Mouse (Mus musculus) urinary bladder, adult 2 months (tissue): ENCODE measurements around the gene Akt1. TPM values are rescaled to one million over a fixed set of nuclear protein-coding genes. Genes with fewer than 3 reads are reported as not detected.

Source experiments
- DNase-seq: peaks from one replicate; pipeline ENCODE4 v3.0.0; 2022; ENCODE audit warnings: low spot score
- polyA plus RNA-seq: library from polyadenylated mRNA; depleted of rRNA; stranded (reverse); fragments of >200 nt; gene quantifications from 2 replicates; pipeline ENCODE4 v1.2.3, GENCODE M21; 2012; rRNA removed

Gene Akt1
- 149 and 150 TPM in 2 replicates for polyA plus RNA-seq

GRCm38 (mm10) chr12:112674132-112675011 lies at the start of gene Akt1:
Akt1 (minus strand) TSS chr12:112674884.
- DNase-seq, result peak; percentile 74

- no peak for DNase-seq
Observed at GRCm38 (mm10) chr12:112724077-112724805, 49.6 kb upstream of the Akt1 start.

GRCm38 (mm10) chr12:112723445-112723844 lies 48.8 kb upstream of the Akt1 start:
- no peak for DNase-seq

- DNase-seq, result no peak
Observed at GRCm38 (mm10) chr12:112723028-112723330, 48.3 kb upstream of the Akt1 start.

GRCm38 (mm10) chr12:112722240-112723027 lies 47.8 kb upstream of the Akt1 start:
- peak; percentile 75 for DNase-seq

- peak; percentile 72 for DNase-seq
Observed at GRCm38 (mm10) chr12:112721424-112722239, 46.9 kb upstream of the Akt1 start.

- no peak for DNase-seq
Observed at GRCm38 (mm10) chr12:112720890-112721423, 46.3 kb upstream of the Akt1 start.

- DNase-seq, result no peak
Observed at GRCm38 (mm10) chr12:112720216-112720615, 45.5 kb upstream of the Akt1 start, which contains the start of gene Cep170b. Cep170b (plus strand) TSS chr12:112720455.

- DNase-seq, result no peak
Observed at GRCm38 (mm10) chr12:112718995-112719394, 44.3 kb upstream of the Akt1 start.

GRCm38 (mm10) chr12:112717140-112717539 lies 42.5 kb upstream of the Akt1 start:
- DNase-seq, result no peak

- DNase-seq, result no peak
Observed at GRCm38 (mm10) chr12:112713984-112714383, 39.3 kb upstream of the Akt1 start.

GRCm38 (mm10) chr12:112707573-112707869 lies 32.8 kb upstream of the Akt1 start:
- DNase-seq, result no peak

GRCm38 (mm10) chr12:112706704-112707572 lies 32.3 kb upstream of the Akt1 start:
- peak; percentile 92 for DNase-seq

GRCm38 (mm10) chr12:112702374-112703320 lies 28.0 kb upstream of the Akt1 start:
- DNase-seq, result no peak

- DNase-seq, result no peak
Observed at GRCm38 (mm10) chr12:112700522-112700921, 25.8 kb upstream of the Akt1 start.

- DNase-seq, result no peak
Observed at GRCm38 (mm10) chr12:112696806-112697425, 22.2 kb upstream of the Akt1 start.

GRCm38 (mm10) chr12:112694127-112694475 lies 19.4 kb upstream of the Akt1 start:
- no peak for DNase-seq
